Mouse (Mus musculus) embryonic facial prominence, embryonic 11.5 days (tissue): ENCODE data around the gene Gm11555. TPM values are rescaled to one million over a fixed set of nuclear protein-coding genes. Genes with fewer than 3 reads are reported as not detected.

Experiments
- polyA plus RNA-seq: library from polyadenylated mRNA; unstranded; fragments of >200 nt; fragmentation: Nextera tagmentation; extraction: Ambion mirVana; gene quantifications from 2 replicates; pipeline ENCODE4 v1.2.1, GENCODE M21; 2014

Gene Gm11555
- polyA plus RNA-seq, 1 experiment from 2014 or later: not detected

Other genes with a start within 250 kb of the Gm11555 start
- gene Krt12, start 228.0 kb downstream of the Gm11555 start, polyA plus RNA-seq: not detected in 2 replicates
- gene Krt20, start 212.1 kb downstream of the Gm11555 start, polyA plus RNA-seq: 0.17 and 0.53 TPM in 2 replicates
- 0.61 TPM in 1 of 2 replicates, not detected in the other for gene Krt23, start 157.1 kb downstream of the Gm11555 start, polyA plus RNA-seq
- not detected in 2 replicates for gene Krt39, start 128.9 kb downstream of the Gm11555 start, polyA plus RNA-seq
- gene Krt40, start 107.1 kb downstream of the Gm11555 start, polyA plus RNA-seq: not detected in 2 replicates
- not detected in 2 replicates for gene Krtap3-3, start 99.4 kb downstream of the Gm11555 start, polyA plus RNA-seq
- not detected in 2 replicates for gene Krtap3-2, start 93.4 kb downstream of the Gm11555 start, polyA plus RNA-seq
- not detected in 2 replicates for gene Gm11939, start 90.8 kb downstream of the Gm11555 start, polyA plus RNA-seq
- not detected in 2 replicates for gene Krtap3-1, start 83.6 kb downstream of the Gm11555 start, polyA plus RNA-seq
- not detected in 2 replicates for gene Krtap1-5, start 69.2 kb downstream of the Gm11555 start, polyA plus RNA-seq
- gene Krtap1-4, start 66.6 kb downstream of the Gm11555 start, polyA plus RNA-seq: not detected in 2 replicates
- gene Krtap1-3, start 58.9 kb downstream of the Gm11555 start, polyA plus RNA-seq: not detected in 2 replicates
- gene Krtap9-3, start 52.1 kb downstream of the Gm11555 start, polyA plus RNA-seq: not detected in 2 replicates
- not detected in 2 replicates for gene Gm11938, start 46.9 kb downstream of the Gm11555 start, polyA plus RNA-seq
- not detected in 2 replicates for gene Gm11937, start 40.0 kb downstream of the Gm11555 start, polyA plus RNA-seq
- gene Krtap2-4, start 35.4 kb downstream of the Gm11555 start, polyA plus RNA-seq: not detected in 2 replicates
- gene Gm11562, start 29.8 kb downstream of the Gm11555 start, polyA plus RNA-seq: not detected in 2 replicates
- not detected in 2 replicates for gene Krtap4-1, start 22.0 kb downstream of the Gm11555 start, polyA plus RNA-seq
- gene Krtap4-2, start 15.2 kb downstream of the Gm11555 start, polyA plus RNA-seq: not detected in 2 replicates
- not detected in 2 replicates for gene Krtap4-7, start 6.1 kb downstream of the Gm11555 start, polyA plus RNA-seq
- gene Gm11563, start 8.7 kb upstream of the Gm11555 start, polyA plus RNA-seq: not detected in 2 replicates
- gene Krtap4-6, start 15.7 kb upstream of the Gm11555 start, polyA plus RNA-seq: not detected in 2 replicates
- gene Gm14190, start 40.5 kb upstream of the Gm11555 start, polyA plus RNA-seq: not detected in 2 replicates
- gene Gm14180, start 84.1 kb upstream of the Gm11555 start, polyA plus RNA-seq: not detected in 2 replicates
- not detected in 2 replicates for gene Gm11595, start 122.7 kb upstream of the Gm11555 start, polyA plus RNA-seq
- gene Krtap4-8, start 130.5 kb upstream of the Gm11555 start, polyA plus RNA-seq: not detected in 2 replicates
- gene Krtap4-9, start 135.0 kb upstream of the Gm11555 start, polyA plus RNA-seq: not detected in 2 replicates
- not detected in 2 replicates for gene Gm11596, start 143.2 kb upstream of the Gm11555 start, polyA plus RNA-seq
- gene Gm11569, start 148.7 kb upstream of the Gm11555 start, polyA plus RNA-seq: not detected in 2 replicates
- gene Gm11554, start 154.2 kb upstream of the Gm11555 start, polyA plus RNA-seq: not detected in 2 replicates
- gene Krtap4-13, start 159.7 kb upstream of the Gm11555 start, polyA plus RNA-seq: not detected in 2 replicates
- gene Gm11564, start 165.4 kb upstream of the Gm11555 start, polyA plus RNA-seq: not detected in 2 replicates
- gene 2300003K06Rik, start 187.8 kb upstream of the Gm11555 start, polyA plus RNA-seq: not detected in 2 replicates
- not detected in 2 replicates for gene Krtap4-16, start 201.4 kb upstream of the Gm11555 start, polyA plus RNA-seq
- not detected in 2 replicates for gene Gm11568, start 207.7 kb upstream of the Gm11555 start, polyA plus RNA-seq
- not detected in 2 replicates for gene Gm11559, start 214.2 kb upstream of the Gm11555 start, polyA plus RNA-seq
- not detected in 2 replicates for gene Krtap9-1, start 223.2 kb upstream of the Gm11555 start, polyA plus RNA-seq
- not detected in 2 replicates for gene Gm11567, start 229.0 kb upstream of the Gm11555 start, polyA plus RNA-seq